Mouse (Mus musculus) embryo, embryonic 9.5 days (tissue): ENCODE results near the gene Naa20.
"Not testable (repeated sequence)": the region's sequence is repeated elsewhere in the genome, so short reads cannot be mapped to it uniquely, and the experiment has no call there.

Experiments used
- DNase-seq: peaks from one replicate; pipeline ENCODE4 v3.0.0-alpha.2; 2017; ENCODE audit errors: extremely low spot score

Naa20 gene

GRCm38 (mm10) chr2:145884913-145885785 lies 16.8 kb upstream of the Naa20 start:
- no peak for DNase-seq

GRCm38 (mm10) chr2:145887937-145888765 lies 13.7 kb upstream of the Naa20 start:
- DNase-seq: no peak

- no peak for DNase-seq
Measured at GRCm38 (mm10) chr2:145888766-145889480, 13.0 kb upstream of the Naa20 start.

GRCm38 (mm10) chr2:145890571-145890970 lies 11.3 kb upstream of the Naa20 start:
- DNase-seq: no peak

- no peak for DNase-seq
Measured at GRCm38 (mm10) chr2:145893756-145894155, 8.1 kb upstream of the Naa20 start.

GRCm38 (mm10) chr2:145898106-145898505 lies 3.8 kb upstream of the Naa20 start:
- no peak for DNase-seq

GRCm38 (mm10) chr2:145900318-145900717 lies 1.6 kb upstream of the Naa20 start:
- not testable (repeated sequence) for DNase-seq

GRCm38 (mm10) chr2:145903061-145903901 lies 1.4 kb downstream of the Naa20 start:
- DNase-seq: peak; percentile 91

GRCm38 (mm10) chr2:145903983-145904616 lies 2.2 kb downstream of the Naa20 start:
- no peak for DNase-seq

GRCm38 (mm10) chr2:145905156-145905555 lies 3.3 kb downstream of the Naa20 start:
- DNase-seq: no peak

- not testable (repeated sequence) for DNase-seq
Measured at GRCm38 (mm10) chr2:145905884-145906283, 4.0 kb downstream of the Naa20 start.

- DNase-seq: no peak
Measured at GRCm38 (mm10) chr2:145920941-145921650, 19.2 kb downstream of the Naa20 start.

GRCm38 (mm10) chr2:145934339-145935231 lies 32.7 kb downstream of the Naa20 start, which contains the start of the genes Cfap61 and Crnkl1:
Cfap61 (plus strand) TSS chr2:145934784.
Crnkl1 (minus strand) TSS chr2:145935014.
- DNase-seq: peak; percentile 93

GRCm38 (mm10) chr2:145936975-145937374 lies 35.1 kb downstream of the Naa20 start:
- no peak for DNase-seq

GRCm38 (mm10) chr2:145941403-145941802 lies 39.5 kb downstream of the Naa20 start:
- no peak for DNase-seq

- DNase-seq: no peak
Measured at GRCm38 (mm10) chr2:145944286-145944685, 42.4 kb downstream of the Naa20 start.

GRCm38 (mm10) chr2:145948402-145948954 lies 46.6 kb downstream of the Naa20 start:
- no peak for DNase-seq

- no peak for DNase-seq
Measured at GRCm38 (mm10) chr2:145949475-145950068, 47.7 kb downstream of the Naa20 start.
